Mouse (Mus musculus) neural tube, embryonic 10.5 days (tissue): ENCODE data around the gene Oas2.

ENCODE experiments used
- DNase-seq: peaks from one replicate; pipeline ENCODE4 v3.0.0-alpha.2; 2017; ENCODE audit warnings: low spot score; ENCODE audit errors: extremely low spot score

Oas2 gene

DNA sequence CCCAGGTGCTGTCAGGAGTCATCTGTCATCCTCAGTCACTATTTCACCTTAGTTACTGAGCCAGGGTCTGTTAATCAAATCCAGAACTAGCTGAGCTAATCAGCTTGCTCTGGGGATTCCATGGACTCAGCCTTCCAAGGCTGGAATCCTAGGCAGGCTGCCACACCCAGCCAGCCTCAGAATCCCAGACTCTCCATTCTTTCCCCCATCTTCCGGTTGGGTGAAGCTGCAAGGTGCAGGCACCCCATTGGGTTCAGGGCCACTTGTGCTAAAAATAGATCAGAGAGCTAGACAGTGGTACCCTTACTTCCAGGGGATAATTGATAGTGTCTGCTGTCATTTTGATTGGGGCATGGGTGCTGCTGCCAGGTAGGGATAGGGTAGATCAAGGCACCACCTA, 16.9 kb downstream of the Oas2 start:
- no peak for DNase-seq

DNA sequence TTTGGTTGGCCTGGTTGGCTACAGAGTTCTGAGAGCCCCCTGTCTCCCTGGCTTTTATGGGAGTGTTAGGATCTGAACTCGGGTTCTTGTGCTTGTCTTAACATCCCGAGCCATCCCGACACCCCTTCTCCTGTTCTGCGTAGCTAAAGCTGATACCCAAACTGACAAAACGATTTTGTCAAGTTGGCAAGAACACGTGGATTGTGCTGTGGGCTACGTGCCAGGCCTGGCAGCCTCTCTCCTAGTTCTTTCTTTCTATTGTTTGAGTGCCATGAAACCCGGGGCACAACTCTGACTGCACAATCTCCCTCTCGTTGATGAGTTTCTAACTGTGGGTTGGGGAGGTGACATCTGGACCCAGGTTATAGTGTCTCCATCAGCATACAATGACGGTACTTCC, 20.3 kb downstream of the Oas2 start:
- no peak for DNase-seq

DNA sequence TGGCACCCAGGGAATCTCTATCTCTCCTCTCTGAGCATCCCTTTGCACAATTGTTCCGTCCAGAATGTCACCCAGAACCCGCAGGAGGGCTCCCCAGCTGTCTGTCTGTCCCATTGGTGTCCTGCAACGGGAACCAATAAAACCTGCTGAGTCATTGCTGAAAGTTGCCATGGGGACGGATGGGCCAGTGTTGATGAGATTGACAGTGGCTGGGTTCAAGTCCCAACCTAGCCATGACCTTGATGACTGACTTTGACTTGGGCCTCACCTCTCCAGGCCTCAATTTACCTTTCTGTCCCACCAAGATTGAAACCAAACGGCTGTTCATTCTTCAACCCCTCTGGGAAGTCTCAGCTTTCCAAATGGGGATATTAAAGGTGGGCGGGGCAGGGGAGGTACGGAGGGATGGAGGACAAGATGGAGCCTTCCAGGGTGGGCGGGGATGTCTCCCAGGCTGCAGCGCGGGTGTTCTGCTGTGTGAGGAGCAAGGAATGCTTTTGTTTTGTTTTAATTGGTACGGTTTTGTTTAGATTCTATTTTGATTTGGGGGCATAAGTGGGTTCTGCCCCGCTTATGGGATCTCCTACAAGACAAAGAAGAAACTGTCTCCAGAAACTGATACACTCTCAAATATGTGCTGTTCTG, 23.7 kb downstream of the Oas2 start:
- no peak for DNase-seq

DNA sequence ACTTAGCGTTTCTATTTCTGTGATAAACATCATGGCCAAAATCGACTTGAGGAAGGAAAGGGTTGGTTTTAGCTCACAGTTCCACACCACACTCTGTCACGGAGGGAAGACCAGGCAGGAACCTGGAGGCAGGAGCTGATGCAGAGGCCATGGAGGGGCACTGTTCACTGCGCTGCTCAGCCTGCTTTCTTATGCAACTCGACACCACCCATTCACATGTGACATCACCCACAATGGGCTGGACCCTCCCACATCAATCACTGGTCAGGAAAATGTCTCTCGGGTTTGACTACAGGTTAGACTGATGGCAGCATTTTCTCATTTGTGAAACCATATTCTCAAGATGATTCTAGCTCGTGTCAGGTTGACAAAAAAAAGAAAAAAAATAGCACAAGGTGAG, 28.6 kb downstream of the Oas2 start:
- DNase-seq: no peak

DNA sequence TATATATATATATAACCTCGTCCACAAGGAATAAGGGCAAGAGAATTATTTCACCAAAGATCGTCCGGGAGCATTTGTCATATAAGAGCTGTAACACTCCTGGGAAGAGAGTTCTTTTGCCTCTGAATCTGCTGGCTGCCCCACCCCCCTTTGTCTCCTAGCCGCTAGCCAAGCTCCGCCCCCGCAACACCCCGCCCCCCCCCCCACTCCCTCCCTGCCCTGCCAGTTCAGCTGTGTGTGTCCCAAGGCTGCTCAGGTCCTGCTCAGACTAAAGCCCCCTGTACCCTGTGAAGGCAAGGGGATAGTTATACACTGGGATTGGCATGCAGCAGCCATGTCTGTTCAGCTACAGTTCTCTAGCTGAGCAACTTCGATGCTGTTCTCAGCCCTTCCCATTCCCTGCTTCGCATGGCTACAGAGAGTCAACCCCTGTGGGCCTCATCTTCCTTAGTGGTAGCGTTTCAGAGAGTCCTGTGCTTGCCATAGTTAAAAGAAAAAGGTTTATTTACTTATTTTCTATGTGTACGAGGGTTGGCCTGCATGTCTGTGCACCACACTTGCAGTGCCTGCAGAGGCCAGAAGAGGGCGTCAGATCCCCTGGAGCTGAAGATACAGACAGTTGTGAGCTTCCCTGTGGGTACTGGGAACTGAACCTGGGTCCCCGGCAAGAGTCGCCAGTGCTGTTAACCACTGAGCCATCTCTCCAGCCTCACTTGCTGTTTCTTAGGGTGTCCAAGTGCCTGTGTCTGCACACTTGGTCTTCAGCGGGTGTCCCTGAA, 30.9 kb downstream of the Oas2 start:
- DNase-seq: no peak

DNA sequence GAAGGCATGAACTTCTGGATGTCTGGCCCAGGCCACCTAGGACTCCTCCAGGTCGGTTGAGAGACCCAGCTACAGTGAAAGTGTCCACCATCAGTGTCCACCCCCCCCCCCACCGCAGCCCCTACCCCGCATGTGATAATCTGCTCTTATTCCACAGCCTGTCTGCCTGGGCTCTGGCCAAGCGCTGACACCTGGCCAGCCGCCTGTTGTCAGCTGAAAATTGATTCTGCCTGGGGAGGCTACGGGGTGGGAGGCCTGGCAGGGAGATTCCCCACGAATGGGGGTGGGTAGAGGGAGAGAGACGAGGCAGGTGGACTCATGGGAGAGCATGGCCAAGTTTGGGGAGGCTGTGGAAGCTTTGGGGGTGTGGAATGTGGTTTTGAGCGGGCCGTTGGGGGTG, 32.5 kb downstream of the Oas2 start:
- DNase-seq: no peak

DNA sequence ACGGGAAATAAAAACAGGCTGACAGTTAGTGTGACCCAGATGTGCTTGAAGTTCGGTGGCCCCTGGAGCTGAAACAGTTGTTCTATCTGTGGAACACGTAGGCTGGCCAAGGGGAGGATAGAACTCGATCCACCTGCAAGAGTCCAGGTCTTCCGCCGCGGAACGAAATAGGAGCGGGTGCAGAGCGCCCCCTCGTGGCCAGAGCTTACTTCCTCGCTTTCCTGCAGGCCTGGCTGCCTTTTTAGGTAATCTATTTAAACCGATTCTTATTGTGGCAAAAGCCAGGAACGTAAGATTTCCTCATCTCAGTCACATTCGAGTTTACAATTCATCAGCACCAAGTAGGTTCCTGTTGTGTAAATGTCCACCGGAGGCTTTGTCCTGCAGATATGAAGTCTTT, 35.3 kb downstream of the Oas2 start:
- peak; percentile 84 for DNase-seq

DNA sequence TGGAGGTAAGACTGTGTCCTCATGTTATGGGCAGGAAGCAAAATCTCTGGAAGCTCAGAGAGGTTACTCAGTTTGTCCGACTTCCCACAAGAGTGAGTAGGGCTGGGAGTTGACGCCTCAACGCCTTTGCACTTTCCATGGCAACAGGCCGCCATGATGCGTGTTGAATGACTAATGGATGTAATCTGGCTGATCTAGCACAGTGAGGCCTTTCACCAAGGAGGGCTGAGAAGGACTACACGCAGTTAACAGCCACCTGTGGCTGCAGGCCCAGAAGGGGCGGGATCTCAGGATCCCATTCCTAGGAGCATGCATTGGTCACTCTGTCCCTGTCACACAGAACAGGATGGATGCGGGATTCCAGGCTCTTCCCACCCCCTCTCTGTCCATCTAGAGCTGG, 36.9 kb downstream of the Oas2 start:
- DNase-seq: no peak

DNA sequence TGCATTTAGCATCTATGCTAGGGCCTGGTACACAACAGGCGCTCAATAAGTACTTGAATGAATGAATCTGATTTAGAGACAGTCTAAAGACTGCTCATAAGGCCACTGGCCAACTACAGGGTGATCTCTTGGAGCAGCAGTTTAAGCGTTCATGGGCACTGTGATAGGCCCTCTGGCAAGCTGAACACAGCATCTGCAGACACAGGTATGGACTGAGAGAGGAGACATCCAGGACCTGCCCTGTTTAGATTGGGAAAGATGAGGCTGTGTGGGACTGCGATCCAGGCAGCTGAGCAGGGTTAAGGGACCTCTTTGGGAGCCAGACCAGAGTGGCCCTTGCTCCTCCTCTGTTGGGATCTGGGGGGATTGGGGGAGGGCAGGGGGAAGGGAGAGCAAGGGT, 37.8 kb downstream of the Oas2 start, which contains the start of gene Dtx1:
Gene Dtx1 (minus strand): TSS at position 101 of the 400 bp plus-strand sequence.
- DNase-seq: no peak

DNA sequence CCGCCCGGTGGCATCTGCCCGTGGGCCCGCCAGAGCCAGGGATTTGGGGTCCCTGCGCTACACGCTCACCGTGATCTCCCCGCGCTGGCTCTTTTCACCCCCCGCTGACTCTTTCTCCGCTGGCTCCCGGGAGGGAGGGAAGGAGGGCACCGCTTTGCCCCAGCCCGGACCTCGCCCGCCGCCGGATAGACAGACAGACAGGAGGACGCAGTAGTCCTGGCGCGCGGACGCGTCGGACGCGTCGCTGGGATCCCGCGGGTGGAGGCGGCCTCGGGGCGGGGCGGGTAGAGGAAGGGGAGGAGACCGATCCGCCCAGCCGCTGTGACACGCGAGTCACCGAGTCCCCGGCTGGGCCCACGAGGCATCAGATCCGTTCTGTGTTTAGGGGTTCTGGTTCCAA, 38.2 kb downstream of the Oas2 start:
- DNase-seq: no peak

DNA sequence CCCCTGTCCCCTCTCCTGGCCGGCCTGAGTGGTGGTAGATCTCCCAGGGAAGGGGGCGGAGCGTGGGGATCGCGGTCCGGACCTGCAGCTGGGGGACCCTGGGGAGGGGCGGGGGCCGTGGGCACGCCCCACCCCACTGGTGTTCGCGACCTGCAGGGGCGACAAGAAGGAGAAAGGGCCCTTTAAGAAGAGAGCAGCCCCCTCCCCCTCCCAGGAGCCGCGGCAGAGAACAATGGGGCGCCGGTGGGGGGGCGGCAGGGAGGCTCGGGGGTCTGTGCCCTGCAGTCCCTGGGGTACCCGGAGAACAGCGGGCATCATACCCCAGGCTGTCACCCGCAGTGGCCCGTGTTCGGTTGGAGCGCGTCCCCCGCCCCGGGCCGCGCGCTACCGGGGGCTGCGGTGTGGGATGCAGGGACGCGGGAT, 38.8 kb downstream of the Oas2 start:
- no peak for DNase-seq

DNA sequence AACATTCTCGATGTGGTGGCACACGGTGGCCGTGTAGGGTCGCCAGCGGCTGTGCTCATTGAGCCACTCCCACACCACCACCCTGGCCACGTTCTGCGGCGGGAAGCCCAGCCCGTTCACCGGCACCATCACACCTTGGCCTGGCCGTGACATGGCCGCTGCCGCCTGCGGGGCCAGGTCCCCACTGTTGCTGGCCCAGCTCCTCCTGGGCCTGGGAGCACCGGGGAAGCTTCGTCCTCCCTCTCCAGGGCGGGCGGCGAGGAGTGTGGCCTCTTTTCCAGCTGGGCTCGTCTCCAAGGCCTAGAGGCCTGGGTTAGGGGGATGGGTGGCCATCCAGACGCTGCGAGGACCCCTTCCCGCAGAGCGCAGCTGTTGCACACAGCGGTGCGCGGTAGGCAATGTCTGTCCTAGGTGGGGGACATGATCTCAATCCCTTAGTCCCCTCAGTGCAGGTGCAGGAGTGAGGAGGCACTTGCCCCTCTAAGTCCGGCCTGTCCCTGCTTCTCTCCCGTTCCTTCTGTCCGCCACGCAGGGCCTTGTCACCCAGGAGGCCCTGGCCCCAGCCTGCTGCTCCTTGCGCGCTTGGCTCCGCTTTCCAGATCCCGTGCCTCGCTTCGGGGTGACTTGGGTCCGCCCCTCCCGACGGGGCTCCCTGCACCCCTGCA, 39.4 kb downstream of the Oas2 start:
- DNase-seq: peak; percentile 49

DNA sequence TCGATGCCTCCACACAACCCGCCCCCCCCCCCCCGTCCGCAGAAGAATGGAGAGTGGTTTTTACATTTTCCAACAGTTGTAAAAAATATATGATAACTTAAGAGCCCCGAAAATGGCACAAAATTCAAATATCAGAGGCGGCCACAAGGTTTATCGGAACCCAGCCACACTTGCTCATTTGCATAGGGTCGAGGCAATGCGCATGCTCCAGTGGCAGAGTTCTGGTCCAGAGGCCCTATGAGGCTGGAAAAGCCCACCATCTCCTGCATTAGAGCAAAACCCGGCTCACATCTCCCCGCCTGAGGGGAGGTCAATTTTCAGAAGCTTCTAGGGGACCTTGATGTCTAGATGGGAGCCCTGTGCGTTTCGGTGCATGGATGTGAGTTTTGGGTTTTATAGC, 42.7 kb downstream of the Oas2 start:
- DNase-seq: no peak

DNA sequence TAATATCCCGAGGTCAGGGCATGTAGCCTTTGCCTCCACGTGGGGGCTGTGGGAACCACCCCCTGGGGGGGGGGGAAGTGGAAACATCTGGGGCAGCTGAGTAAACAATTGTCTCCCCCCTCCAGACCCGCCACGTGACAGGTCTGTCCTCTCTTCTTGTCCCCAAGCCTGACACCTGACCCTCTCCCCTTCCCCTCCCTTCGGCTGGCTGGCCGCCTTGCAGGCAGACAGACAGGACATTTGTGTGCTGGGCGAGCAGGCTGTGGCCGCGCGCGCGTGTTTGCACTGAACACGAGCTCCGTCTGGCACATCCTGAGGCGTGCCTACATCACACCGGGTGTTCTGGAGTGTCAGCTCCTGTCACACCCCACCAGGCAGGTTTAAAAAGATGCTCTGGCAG, 43.1 kb downstream of the Oas2 start:
- peak; percentile 60 for DNase-seq

DNA sequence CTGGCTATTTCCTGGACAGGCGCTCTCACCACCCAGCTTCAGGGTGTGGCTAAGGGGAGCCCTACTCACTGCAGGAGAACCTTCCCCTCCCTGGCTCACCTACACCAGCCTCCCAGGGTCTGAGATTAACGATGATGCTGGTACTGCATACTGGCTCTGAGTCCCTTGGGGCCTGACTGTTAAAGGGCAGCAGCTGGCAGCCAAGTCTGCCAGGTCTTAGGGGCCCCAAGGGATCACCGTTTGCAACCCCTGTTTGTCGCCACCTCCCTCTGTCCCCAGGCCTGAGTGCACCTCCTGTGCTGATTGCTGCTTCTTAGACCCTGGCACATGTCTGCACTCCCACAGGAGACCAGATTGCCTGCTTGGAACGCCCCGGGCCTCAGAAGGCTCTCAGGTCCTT, 45.2 kb downstream of the Oas2 start:
- no peak for DNase-seq

DNA sequence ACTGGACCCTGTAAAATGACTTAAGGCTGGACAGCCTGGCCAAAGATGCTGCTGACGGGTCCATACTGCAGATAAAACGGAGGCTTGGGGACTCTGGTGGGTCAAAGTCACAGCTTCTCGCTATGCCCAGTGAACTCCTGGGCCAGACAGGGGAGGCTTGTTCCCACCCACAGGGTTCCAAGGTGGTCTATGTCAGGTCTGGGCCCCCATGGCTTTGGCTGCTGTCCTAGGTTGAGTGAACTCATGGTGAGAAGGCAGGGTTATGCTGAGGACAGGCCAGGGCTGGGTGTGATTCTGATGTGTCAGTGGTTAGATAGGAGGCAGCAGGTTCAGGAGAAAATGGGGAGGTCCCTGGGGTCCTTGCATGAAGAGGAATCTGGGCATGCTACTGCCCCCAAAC, 46.0 kb downstream of the Oas2 start:
- DNase-seq: no peak

DNA sequence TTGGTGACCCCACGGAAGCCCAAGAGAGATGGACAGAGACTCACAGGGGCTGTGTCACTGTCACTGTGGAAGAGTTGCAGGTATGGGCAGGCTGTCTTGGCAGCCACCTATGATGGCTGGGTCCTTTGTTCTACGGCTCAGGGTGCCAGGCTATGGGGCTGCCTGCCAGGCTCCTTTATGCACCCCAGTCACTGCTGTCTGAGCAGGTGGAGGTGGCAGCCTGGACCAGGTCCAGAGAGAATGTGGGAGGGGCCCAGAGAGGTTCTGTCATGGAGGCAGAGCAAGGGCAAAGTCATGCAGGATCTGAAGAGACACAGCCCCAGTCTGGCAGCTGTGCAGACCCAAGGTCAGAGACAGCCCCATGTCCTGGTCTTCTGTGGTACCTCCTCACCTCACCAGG, 46.7 kb downstream of the Oas2 start:
- DNase-seq: no peak

DNA sequence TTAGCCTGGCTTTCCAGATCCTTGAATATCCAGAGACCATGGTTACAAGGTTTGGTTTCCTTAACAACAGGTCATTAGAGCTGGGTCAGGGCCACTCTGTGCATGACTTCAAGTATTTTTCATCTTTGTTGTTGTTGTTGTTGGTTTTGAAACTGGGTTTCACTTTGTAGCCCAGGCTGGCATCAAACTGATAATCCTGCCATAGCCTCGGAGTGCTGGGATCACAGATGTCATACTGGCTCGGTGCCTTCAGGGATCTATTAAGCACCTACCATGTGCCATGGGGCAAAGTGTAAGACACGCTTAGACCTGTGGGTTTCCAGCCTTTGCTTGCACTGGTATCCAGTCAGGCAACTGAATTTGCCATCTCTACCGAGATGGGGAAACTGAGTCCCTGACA, 47.2 kb downstream of the Oas2 start:
- no peak for DNase-seq

DNA sequence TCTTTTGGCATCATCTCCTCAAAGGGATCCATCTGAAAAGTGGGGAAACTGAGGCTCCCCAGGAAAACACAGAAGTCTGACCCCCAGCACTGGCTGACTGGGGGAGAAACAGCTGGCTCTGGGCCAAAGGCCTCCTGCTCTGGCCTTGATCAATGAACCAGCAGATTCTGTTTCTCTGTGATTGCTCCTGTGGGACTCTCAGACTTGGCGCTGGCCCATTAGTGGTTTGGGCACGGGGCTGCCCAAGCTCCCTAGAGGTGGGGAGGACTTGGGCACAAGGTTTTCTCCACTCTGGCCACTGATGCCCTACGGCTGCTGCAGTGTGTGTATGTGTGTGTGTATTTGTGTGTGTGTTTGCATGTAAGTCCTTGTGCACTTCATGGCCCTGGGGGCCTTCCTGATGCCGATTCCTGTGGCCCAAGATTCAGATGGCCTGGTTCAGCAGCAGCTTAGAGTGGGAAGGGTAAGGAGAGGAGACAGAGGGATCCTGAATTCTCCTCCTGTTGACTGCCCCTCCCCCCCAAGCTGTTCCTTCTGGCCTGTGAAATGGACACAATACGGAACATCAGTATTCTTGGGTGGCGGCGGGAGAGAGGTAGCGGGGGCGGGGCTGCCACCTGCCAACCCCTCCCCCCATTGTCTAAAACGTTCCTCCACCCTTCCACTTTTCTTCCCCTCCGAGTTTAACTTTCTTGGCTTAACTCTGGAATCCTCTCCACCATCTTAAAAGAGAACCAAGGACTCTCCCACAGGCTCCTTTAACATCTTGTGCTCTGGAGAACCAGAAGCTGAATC, 48.5 kb downstream of the Oas2 start:
- DNase-seq: no peak

DNA sequence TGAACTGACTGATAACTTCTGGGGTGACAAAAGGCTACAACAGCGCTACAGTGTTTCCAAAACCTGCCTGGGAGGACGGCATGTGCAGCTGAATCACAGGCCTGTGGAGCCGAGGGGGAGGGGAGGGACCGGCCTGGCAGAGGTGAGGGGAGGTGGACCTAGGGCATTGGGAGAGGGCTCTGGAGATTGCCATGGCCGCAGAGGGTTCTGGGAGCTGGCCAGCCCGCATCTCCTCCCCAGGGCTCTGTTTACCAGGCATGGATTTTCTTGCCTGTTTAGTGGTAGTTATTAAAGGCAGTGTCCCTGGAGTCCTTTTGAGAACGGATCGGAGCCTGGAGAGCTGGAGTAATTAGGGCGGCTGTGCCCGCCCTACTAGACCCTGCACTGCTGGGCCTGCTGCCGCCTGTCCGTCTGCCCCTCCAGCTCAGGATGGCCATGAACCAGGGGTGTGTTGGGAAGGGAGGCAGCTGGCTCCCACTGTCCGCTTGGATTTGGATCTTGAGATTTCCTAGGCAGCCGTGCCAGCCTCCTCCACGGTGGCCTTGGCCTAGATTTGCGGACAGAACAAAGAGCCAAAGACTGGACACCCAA, 50.8 kb downstream of the Oas2 start:
- no peak for DNase-seq

DNA sequence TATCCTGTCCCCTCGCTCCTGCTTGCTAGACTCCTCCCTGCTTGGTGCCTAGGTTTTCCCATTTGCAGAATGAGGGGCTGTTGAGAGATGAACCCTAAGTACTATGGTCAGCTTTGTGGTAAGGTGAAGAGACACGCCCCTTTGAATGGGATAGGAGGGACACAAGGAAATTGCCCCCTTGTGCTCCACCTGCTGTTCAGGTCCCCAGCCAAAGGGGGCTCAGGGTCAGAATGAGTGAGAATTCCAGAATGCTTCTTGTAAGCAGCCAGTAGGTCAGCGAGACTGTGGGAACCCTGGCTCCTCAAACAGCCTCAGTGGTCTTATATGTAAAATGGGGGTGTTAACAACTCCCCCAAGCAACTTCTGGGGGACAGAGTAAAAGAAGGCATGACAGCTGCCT, 51.5 kb downstream of the Oas2 start:
- no peak for DNase-seq
